Mouse (Mus musculus): ENCODE data around the gene Gm45837.

DNA sequence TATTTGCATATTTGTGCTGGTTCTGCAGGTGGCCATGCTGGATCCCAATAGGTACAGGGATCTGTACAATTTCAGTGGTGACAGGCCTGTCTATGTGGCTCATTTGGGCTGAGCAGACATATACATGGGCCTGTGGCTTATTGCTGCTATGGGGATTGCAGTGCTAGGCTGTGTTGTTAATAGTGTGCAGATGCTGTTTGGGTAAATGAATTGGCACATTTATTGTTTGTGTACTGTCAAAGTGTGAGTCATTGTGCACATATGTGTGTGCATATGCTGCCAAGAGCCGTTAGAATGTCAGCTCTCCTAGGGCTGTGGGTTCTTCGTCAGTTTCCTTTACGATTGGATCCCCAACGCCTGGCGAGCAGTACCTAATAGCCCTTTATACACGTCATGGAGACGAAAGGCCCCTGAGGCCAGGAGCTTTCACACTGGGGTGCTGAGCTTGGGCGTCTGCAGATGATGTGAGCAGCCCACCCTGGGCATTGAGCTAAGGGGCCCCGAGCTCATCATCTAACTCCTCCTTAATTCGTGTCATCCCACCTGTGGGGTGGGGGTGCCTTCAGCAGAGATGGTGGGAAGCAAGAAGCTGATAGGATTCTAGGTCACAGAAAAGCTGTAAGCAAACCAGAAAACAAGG lies 33.9 kb upstream of the Gm45837 start:
- TF ChIP-seq EP300 (IDR thresholded peaks at IDR 0.05; ENCODE audit: low read depth) (no peak), CTCF (IDR thresholded peaks at IDR 0.05; ENCODE audit: low read depth) (no peak)

Measured in liver, embryonic 14.5 days (tissue).